Mouse (Mus musculus): ENCODE results near the gene Parvb. TPM values are rescaled to one million over a fixed set of nuclear protein-coding genes. Genes with fewer than 3 reads are reported as not detected.

Parvb gene
- total RNA-seq, 1 experiment from 2014 or later, result 0.45 TPM

GRCm38 (mm10) chr15:84245104-84245503 is 13.3 kb downstream of the Parvb start:
- no peak for ATAC-seq (replicated peaks in 1 of 2; ENCODE audit: insufficient read depth in 1 of 2, low FRiP score in 2 of 2, low TSS enrichment in 1 of 2, low read depth in 1 of 2, poor library complexity in 2 of 2, severe bottlenecking in 2 of 2)

- no peak for ATAC-seq (replicated peaks in 1 of 2; ENCODE audit: insufficient read depth in 1 of 2, low FRiP score in 2 of 2, low TSS enrichment in 1 of 2, low read depth in 1 of 2, poor library complexity in 2 of 2, severe bottlenecking in 2 of 2)
Measured at GRCm38 (mm10) chr15:84246195-84246594, 14.4 kb downstream of the Parvb start.

- ATAC-seq (replicated peaks in 1 of 2; ENCODE audit: insufficient read depth in 1 of 2, low FRiP score in 2 of 2, low TSS enrichment in 1 of 2, low read depth in 1 of 2, poor library complexity in 2 of 2, severe bottlenecking in 2 of 2), result no peak
Measured at GRCm38 (mm10) chr15:84247309-84247708, 15.5 kb downstream of the Parvb start.

- no peak for ATAC-seq (replicated peaks in 1 of 2; ENCODE audit: insufficient read depth in 1 of 2, low FRiP score in 2 of 2, low TSS enrichment in 1 of 2, low read depth in 1 of 2, poor library complexity in 2 of 2, severe bottlenecking in 2 of 2)
Measured at GRCm38 (mm10) chr15:84251227-84251626, 19.4 kb downstream of the Parvb start.

GRCm38 (mm10) chr15:84252645-84253044 is 20.8 kb downstream of the Parvb start:
- no peak for ATAC-seq (replicated peaks in 1 of 2; ENCODE audit: insufficient read depth in 1 of 2, low FRiP score in 2 of 2, low TSS enrichment in 1 of 2, low read depth in 1 of 2, poor library complexity in 2 of 2, severe bottlenecking in 2 of 2)

GRCm38 (mm10) chr15:84253757-84254156 is 21.9 kb downstream of the Parvb start:
- ATAC-seq (replicated peaks in 1 of 2; ENCODE audit: insufficient read depth in 1 of 2, low FRiP score in 2 of 2, low TSS enrichment in 1 of 2, low read depth in 1 of 2, poor library complexity in 2 of 2, severe bottlenecking in 2 of 2), result no peak

GRCm38 (mm10) chr15:84254387-84254786 is 22.5 kb downstream of the Parvb start:
- no peak for ATAC-seq (replicated peaks in 1 of 2; ENCODE audit: insufficient read depth in 1 of 2, low FRiP score in 2 of 2, low TSS enrichment in 1 of 2, low read depth in 1 of 2, poor library complexity in 2 of 2, severe bottlenecking in 2 of 2)

GRCm38 (mm10) chr15:84256254-84256850 is 24.5 kb downstream of the Parvb start:
- ATAC-seq (replicated peaks in 1 of 2; ENCODE audit: insufficient read depth in 1 of 2, low FRiP score in 2 of 2, low TSS enrichment in 1 of 2, low read depth in 1 of 2, poor library complexity in 2 of 2, severe bottlenecking in 2 of 2), result peak in 1 of 2 experiments; percentile 20; a peak in 2 of 4 replicates

GRCm38 (mm10) chr15:84256864-84257263 is 25.0 kb downstream of the Parvb start:
- peak in 1 of 2 experiments; percentile 14; a peak in 1 of 4 replicates for ATAC-seq (replicated peaks in 1 of 2; ENCODE audit: insufficient read depth in 1 of 2, low FRiP score in 2 of 2, low TSS enrichment in 1 of 2, low read depth in 1 of 2, poor library complexity in 2 of 2, severe bottlenecking in 2 of 2)

- ATAC-seq (replicated peaks in 1 of 2; ENCODE audit: insufficient read depth in 1 of 2, low FRiP score in 2 of 2, low TSS enrichment in 1 of 2, low read depth in 1 of 2, poor library complexity in 2 of 2, severe bottlenecking in 2 of 2), result no peak
Measured at GRCm38 (mm10) chr15:84258602-84259355, 26.9 kb downstream of the Parvb start.

GRCm38 (mm10) chr15:84260123-84260822 is 28.4 kb downstream of the Parvb start:
- 0 out of 4 replicates have a peak, but pooled peaks have one; percentile 36 to 42 for ATAC-seq (replicated peaks in 1 of 2; ENCODE audit: insufficient read depth in 1 of 2, low FRiP score in 2 of 2, low TSS enrichment in 1 of 2, low read depth in 1 of 2, poor library complexity in 2 of 2, severe bottlenecking in 2 of 2)

- no peak for ATAC-seq (replicated peaks in 1 of 2; ENCODE audit: insufficient read depth in 1 of 2, low FRiP score in 2 of 2, low TSS enrichment in 1 of 2, low read depth in 1 of 2, poor library complexity in 2 of 2, severe bottlenecking in 2 of 2)
Measured at GRCm38 (mm10) chr15:84262630-84263029, 30.8 kb downstream of the Parvb start.

- peak; percentile 8 to 18; a peak in 2 of 4 replicates for ATAC-seq (replicated peaks in 1 of 2; ENCODE audit: insufficient read depth in 1 of 2, low FRiP score in 2 of 2, low TSS enrichment in 1 of 2, low read depth in 1 of 2, poor library complexity in 2 of 2, severe bottlenecking in 2 of 2)
Measured at GRCm38 (mm10) chr15:84263573-84263972, 31.7 kb downstream of the Parvb start.

GRCm38 (mm10) chr15:84265141-84265540 is 33.3 kb downstream of the Parvb start:
- no peak for ATAC-seq (replicated peaks in 1 of 2; ENCODE audit: insufficient read depth in 1 of 2, low FRiP score in 2 of 2, low TSS enrichment in 1 of 2, low read depth in 1 of 2, poor library complexity in 2 of 2, severe bottlenecking in 2 of 2)

GRCm38 (mm10) chr15:84266290-84266689 is 34.4 kb downstream of the Parvb start:
- no peak for ATAC-seq (replicated peaks in 1 of 2; ENCODE audit: insufficient read depth in 1 of 2, low FRiP score in 2 of 2, low TSS enrichment in 1 of 2, low read depth in 1 of 2, poor library complexity in 2 of 2, severe bottlenecking in 2 of 2)

- ATAC-seq (replicated peaks in 1 of 2; ENCODE audit: insufficient read depth in 1 of 2, low FRiP score in 2 of 2, low TSS enrichment in 1 of 2, low read depth in 1 of 2, poor library complexity in 2 of 2, severe bottlenecking in 2 of 2), result no peak
Measured at GRCm38 (mm10) chr15:84267720-84268260, 35.9 kb downstream of the Parvb start.

GRCm38 (mm10) chr15:84269107-84269633 is 37.3 kb downstream of the Parvb start:
- no peak for ATAC-seq (replicated peaks in 1 of 2; ENCODE audit: insufficient read depth in 1 of 2, low FRiP score in 2 of 2, low TSS enrichment in 1 of 2, low read depth in 1 of 2, poor library complexity in 2 of 2, severe bottlenecking in 2 of 2)

GRCm38 (mm10) chr15:84270032-84270431 is 38.2 kb downstream of the Parvb start:
- ATAC-seq (replicated peaks in 1 of 2; ENCODE audit: insufficient read depth in 1 of 2, low FRiP score in 2 of 2, low TSS enrichment in 1 of 2, low read depth in 1 of 2, poor library complexity in 2 of 2, severe bottlenecking in 2 of 2), result no peak

Data from hematopoietic stem cell, adult 5-6 weeks (primary cell).